Mouse (Mus musculus): ENCODE results near the gene Fam69a.
"Not testable (repeated sequence)": the region's sequence is repeated elsewhere in the genome, so short reads cannot be mapped to it uniquely, and the experiment has no call there.

Gene Fam69a

GRCm38 (mm10) chr5:107979901-107980300 lies 7.0 kb downstream of the Fam69a start:
- no peak for ATAC-seq (ENCODE audit: low TSS enrichment)

DNA sequence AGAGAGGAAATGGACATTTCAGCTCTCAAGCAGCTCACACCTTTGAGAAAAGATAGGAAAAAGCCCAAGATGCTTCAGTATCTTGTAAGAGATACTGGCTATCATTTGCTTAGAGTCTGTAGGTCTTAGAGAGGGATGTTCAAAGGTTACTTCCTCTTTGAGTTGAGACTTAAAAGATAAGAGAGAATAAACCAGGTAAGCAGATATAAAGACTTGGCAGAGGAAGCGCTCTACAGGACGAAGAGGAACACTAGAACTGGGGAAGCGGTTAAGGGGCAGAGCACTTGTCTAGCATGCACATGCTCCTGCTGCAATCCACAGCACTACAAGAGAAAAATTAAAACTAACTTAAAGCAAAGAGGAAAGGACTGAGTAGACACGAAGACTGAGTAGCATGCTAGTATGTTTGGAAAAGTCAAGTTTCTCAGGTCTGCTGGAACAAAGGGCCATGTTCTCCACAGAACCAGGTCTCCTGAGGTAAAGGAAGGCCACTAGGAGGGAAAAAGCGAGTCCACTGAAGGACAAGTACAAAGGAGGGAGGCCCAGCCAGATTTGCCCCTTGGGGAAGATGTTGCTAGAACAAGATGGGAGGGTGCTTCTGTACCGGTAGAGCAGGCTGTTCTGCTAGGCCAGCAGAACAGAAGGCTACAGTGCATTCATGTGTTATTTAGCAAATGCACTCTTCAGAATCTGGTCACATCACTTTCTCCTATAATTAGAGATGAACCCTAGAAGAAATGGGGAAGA lies 8.4 kb downstream of the Fam69a start:
- no peak for ATAC-seq (ENCODE audit: low TSS enrichment)

- no peak for ATAC-seq (ENCODE audit: low TSS enrichment)
These were observed 9.1 kb downstream of the Fam69a start for GRCm38 (mm10) chr5:107977640-107978288.

GRCm38 (mm10) chr5:107973310-107973709 lies 13.6 kb downstream of the Fam69a start:
- no peak for ATAC-seq (ENCODE audit: low TSS enrichment)

- no peak for ATAC-seq (ENCODE audit: low TSS enrichment)
These were observed 14.2 kb downstream of the Fam69a start for GRCm38 (mm10) chr5:107972444-107973272.

DNA sequence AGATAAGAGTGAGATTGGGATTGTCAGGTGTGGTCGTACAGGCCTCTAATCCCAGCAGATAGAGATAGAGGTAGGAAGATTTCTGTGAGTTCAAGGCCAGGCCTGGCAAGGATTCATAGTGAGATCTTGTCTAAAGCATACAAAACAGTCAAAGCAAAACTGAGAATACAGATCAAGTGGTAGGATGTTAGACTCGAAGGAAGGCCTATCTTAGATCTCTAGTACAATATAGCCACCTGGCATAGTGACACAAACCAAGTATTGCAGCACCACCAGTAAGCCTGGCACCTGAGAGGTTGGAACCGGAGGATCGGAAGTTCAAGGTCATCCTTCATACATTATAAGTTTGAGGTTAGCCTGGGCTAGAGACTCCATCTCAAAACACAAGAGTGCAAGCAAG lies 15.8 kb downstream of the Fam69a start:
- ATAC-seq (ENCODE audit: low TSS enrichment), result no peak

DNA sequence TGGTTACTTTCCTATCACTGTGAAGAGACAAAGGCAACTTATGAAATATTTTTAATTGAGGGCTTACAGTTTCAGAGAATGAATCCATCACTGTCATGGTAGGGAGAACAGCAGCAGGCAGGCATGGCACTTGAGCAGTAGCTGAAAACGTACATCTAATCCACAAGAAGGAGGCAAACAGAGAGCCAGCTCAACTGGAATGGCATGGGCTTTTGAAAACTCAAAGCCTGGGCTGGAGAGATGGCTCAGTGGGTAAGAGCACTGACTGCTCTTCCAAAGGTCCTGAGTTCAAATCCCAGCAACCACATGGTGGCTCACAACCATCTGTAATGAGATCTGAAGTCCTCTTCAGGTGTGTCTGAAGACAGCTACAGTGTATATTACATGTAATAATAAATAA lies 17.1 kb downstream of the Fam69a start:
- not testable (repeated sequence) for ATAC-seq (ENCODE audit: low TSS enrichment)

GRCm38 (mm10) chr5:107968079-107968478 lies 18.8 kb downstream of the Fam69a start:
- peak; percentile 72 for ATAC-seq (ENCODE audit: low TSS enrichment)

DNA sequence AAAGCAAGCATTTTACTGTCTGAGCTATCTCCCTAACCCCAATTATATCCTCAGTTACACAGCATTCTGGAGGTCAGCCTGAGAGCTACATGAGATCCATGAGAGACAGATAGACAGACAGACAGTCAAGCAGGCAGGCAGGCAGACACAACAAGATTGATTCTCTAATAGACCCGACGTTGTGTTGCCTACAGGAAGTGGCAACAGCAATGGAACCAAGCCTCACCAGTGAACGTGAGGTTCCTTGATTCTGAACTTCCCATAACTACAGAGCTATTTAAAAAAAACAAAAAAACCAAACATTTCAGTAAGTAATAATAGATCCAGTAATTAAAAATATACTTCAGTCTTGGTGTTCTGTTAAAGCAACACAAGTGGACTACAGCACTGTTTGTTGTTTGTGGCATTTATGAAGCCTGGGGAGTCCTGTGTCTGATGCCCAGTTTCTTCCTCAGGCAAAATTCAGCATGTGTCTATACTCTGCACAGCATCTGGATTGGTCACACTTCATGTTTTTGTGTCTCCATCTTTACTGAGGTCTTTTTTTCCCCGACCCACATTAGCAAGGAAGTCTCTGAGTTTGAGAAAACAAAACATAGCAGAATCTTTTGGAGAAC lies 19.9 kb downstream of the Fam69a start:
- ATAC-seq (ENCODE audit: low TSS enrichment), result no peak

DNA sequence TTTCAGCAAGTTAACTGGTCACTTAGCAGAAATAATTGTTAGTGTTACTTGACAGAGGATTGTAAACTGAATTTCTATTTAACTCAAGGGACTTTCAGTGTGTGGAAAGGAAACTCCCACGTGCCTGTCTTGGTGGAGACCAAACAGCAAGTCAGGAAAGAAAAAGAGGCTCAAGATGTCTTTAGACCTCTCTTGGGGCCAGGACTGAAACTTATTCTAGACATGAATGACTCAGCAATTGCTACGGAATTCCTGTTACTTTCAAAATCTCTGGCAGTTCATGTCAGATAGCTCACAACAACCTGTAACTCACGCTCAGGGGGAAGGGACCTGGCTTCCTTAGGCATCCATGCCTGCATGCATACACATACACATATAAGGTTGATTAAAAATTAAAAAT lies 20.7 kb downstream of the Fam69a start:
- no peak for ATAC-seq (ENCODE audit: low TSS enrichment)

DNA sequence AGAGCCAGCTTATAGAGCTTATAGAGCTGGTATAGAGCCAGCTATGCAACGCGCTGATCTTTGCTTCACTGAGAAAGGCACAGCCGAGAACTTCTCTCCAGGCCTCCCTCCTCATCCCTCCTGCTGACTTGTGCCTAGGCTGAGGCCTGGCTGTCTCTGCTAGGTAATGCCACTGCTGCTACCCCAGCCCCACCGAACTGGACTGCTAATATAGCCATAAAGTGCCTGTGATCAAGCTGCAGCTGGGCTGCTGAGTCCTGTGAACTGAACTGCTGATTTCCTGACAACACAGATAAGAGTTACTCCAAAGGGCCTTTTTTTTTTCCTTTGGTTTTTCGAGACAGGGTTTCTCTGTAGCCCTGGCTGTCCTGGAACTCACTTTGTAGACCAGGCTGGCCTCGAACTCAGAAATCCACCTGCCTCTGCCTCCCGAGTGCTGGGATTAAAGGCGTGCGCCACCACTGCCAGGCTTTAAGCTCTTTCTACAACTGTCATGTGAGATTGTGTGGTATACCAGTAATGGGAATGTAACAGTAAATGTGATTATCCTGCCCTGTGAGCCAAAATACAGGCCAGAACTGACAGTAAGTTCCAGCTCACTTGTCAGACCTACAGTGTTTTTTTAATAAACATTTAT lies 21.4 kb downstream of the Fam69a start:
- no peak for ATAC-seq (ENCODE audit: low TSS enrichment)

DNA sequence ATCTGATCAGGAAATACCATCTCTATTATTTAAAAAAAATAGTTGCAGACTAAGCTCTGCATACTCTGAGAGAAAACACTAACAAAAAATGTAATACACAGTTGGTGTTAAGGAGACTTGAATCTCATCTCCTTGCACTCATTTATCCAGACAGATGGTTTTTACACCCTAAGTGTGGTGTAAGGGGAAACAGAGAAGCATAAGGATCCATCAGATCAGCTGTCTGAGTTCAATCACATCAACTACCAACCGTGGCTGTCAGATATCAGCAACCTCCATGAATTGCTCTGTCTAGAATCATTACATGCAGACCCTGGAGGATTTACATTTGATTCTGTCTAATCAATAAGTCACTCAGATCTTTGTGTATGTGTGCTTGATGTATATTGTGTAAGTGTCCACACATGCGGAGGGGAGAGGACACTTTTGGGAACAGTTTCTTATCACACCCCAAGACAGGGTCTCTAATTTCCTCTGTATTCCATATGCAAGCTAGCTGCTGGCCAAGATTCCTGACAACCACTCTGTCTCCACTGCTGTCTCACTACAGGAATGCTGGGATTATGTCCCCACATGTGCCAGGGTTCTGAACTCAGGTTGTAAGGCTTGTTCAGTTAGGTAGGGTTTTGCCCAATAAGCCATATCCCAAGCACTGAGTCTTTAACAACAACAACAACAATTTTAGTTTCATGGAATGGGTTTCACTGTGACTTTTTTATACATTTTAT lies 22.7 kb downstream of the Fam69a start:
- ATAC-seq (ENCODE audit: low TSS enrichment), result no peak

GRCm38 (mm10) chr5:107961438-107962251 lies 25.2 kb downstream of the Fam69a start:
- ATAC-seq (ENCODE audit: low TSS enrichment), result peak; percentile 65

DNA sequence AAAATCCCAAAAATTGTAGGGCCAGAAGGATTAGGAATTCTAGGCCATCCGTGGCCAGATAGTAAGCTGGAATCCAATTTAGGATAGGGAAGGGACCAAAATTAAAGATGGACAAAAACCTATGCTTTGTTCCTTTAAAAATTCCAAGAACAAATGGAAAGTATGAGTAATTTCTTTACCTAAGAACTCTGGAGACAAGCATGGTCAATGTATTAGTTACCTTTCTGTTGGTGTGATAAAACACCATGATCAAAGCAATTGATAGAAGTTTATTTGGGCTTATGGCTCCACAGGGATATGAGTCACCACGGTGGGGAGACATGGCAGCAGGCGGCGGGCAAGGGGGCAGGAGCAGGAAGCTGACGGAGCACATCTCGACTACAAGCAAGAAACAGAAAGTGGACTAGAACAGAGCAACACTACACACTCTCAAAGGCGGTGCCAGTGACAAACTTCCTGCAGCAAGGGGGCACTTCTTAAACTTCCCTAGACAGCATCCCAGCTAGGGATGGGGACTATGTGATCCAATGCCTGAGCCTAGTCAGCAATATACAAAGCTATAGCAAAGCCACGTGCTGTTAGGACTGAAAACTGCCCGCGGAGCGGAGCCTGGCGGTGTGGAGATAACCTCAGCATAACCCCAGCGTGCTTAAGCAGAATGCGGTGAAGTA lies 26.2 kb downstream of the Fam69a start:
- no peak for ATAC-seq (ENCODE audit: low TSS enrichment)

- ATAC-seq (ENCODE audit: low TSS enrichment), result no peak
These were observed 27.1 kb downstream of the Fam69a start for GRCm38 (mm10) chr5:107959624-107960300.

DNA sequence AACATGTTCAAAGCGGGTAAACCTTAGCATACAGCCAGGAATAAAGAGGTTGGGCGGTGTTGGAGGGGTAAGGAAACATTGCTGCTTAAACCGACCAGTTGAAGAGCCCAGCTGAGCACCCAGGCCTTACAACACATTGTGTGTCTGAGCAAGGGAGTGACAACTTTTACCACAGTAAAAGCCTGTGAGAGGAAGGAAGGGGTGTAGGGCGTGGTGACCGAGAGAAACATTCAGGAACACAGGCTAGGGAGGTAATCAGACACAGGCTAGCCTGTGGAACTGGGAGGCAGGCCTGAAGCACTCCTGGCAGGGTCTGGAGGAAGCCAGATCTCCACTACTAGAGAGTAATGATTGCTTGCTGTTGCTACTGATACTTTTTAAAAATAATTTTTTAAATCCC lies 36.2 kb downstream of the Fam69a start:
- ATAC-seq (ENCODE audit: low TSS enrichment), result no peak

DNA sequence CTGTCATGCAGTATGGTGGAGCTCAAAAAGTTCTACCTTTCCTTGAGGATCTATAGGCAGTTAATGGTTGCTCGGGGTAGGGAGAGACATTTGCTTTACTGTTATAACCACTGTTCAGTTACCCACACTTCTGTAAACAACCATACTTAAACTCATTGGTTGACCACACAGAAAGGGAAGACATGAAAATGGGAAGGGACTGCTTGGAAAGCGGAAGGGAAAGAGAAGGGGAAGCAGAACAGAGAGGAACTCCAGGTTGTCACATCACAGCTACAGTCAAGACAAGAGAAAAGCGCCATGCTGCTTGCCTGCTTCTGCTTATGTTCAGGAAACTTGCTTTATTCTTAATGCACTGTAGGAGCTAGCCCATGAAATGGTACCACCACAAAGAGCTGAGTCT lies 37.3 kb downstream of the Fam69a start:
- ATAC-seq (ENCODE audit: low TSS enrichment), result no peak

DNA sequence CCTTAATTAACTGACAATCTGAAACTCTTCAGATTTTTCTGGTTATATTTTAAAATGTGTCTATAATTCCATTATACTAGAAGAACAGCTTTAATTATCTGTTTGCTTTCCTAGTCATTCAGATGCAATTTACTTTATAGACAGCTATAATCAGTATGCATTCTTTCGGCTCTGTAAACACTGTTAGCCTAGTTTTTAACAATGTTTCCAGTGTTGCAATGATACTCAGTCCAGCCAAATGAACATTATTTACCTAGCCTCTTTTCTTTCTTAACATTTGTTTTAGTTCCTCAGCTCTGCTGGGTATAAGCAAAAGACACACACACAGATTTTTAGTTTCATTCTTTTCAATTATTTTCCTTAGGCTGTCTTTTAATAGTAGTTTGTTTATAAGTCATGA lies 38.0 kb downstream of the Fam69a start:
- ATAC-seq (ENCODE audit: low TSS enrichment), result no peak

DNA sequence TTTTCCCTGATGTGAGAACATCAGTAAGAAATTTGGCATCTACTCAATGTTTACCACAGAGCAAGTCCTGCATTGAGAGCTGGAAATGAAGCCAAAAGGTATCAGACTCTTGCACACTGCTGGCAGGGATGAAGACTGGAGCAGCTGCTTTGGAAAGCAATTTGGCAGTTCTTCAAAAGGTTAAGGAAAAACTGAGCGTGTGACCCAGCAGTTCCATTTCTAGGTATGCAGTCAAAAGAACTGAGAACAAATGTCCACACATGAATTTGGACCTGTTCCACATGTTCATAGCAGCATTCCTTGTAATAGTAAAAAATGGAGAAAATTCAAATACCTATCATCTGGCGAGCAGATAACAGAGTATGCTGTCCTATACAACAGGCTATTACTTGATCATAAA lies 39.3 kb downstream of the Fam69a start:
- peak; percentile 34; the same call in 1 of the 2 replicates for ATAC-seq (ENCODE audit: low TSS enrichment)
